Mouse (Mus musculus): ENCODE results near the gene Pwwp2b. TPM values are rescaled to one million over a fixed set of nuclear protein-coding genes. Genes with fewer than 3 reads are reported as not detected.

Gene Pwwp2b
- polyA plus RNA-seq, 1 experiment from 2014 or later: 10.6 TPM

- Histone ChIP-seq H3K4me3 (ENCODE audit: low read length) (no peak overlapping the region), H3K36me3 (ENCODE audit: insufficient read depth, low read length) (no peaks in the 10 kb centered on the region), H3K9me3 (ENCODE audit: low read length) (no peaks in the 10 kb centered on the region), H3K27me3 (ENCODE audit: insufficient read depth, low read length) (no peaks in the 10 kb centered on the region), H3K27ac (ENCODE audit: low read length) (no peak overlapping the region), H3K9ac (replicated peaks; ENCODE audit: low read length) (no peak overlapping the region), H3K4me2 (replicated peaks; ENCODE audit: low read depth, low read length) (no peak overlapping the region), H3K4me1 (ENCODE audit: insufficient read depth, low read length) (no peaks in the 10 kb centered on the region)
- 55% methylated on average over 5 of the region's 5 CpGs for WGBS
- no peak for ATAC-seq (ENCODE audit: low FRiP score, low TSS enrichment)
Measured at GRCm38 (mm10) chr7:139302314-139302713, 54.0 kb downstream of the Pwwp2b start.

- no peaks in the 10 kb centered on the region for H3K36me3 ChIP-seq (ENCODE audit: insufficient read depth, low read length)
- no peaks in the 10 kb centered on the region for H3K4me1 ChIP-seq (ENCODE audit: insufficient read depth, low read length)
- H3K4me2 ChIP-seq (replicated peaks; ENCODE audit: low read depth, low read length): no peak overlapping the region
- ATAC-seq (ENCODE audit: low FRiP score, low TSS enrichment): peak; percentile 46
- no peaks in the 10 kb centered on the region for H3K9me3 ChIP-seq (ENCODE audit: low read length)
- H3K27me3 ChIP-seq (ENCODE audit: insufficient read depth, low read length): no peaks in the 10 kb centered on the region
- H3K9ac ChIP-seq (replicated peaks; ENCODE audit: low read length): no peak overlapping the region
- no peak overlapping the region for H3K27ac ChIP-seq (ENCODE audit: low read length)
- WGBS: 41% methylated on average over 6 of the region's 6 CpGs
- H3K4me3 ChIP-seq (ENCODE audit: low read length): no peak overlapping the region
Measured at GRCm38 (mm10) chr7:139303280-139304011, 55.2 kb downstream of the Pwwp2b start.

DNA sequence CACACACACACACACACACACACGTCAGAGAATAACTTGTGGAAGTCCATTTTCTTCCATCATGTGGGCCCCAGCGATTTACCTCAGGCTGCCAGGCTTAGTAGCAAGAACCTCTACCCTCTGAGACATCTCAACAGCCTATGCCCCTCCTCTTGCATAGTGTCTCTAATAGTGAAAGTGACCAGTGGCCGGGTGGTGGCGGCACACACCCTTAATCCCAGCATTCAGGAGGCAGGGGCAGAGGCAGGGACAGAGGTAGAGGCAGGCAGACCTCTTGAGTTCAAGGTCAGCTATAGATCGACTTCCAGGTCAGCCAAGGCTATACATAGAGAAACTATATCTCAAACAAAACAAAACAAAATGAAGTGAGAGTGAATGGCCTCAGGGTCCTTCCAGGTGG lies 56.0 kb downstream of the Pwwp2b start:
- 45% methylated on average over 5 of the region's 5 CpGs for WGBS
- H3K4me1 ChIP-seq (ENCODE audit: insufficient read depth, low read length): no peaks in the 10 kb centered on the region
- no peak for ATAC-seq (ENCODE audit: low FRiP score, low TSS enrichment)

GRCm38 (mm10) chr7:139307056-139307455 lies 58.8 kb downstream of the Pwwp2b start:
- Histone ChIP-seq H3K9me3 (ENCODE audit: low read length) (no peaks in the 10 kb centered on the region), H3K27ac (ENCODE audit: low read length) (no peak overlapping the region), H3K4me1 (ENCODE audit: insufficient read depth, low read length) (no peaks in the 10 kb centered on the region), H3K9ac (replicated peaks; ENCODE audit: low read length) (no peak overlapping the region), H3K36me3 (ENCODE audit: insufficient read depth, low read length) (no peaks in the 10 kb centered on the region), H3K4me3 (ENCODE audit: low read length) (no peak overlapping the region), H3K4me2 (replicated peaks; ENCODE audit: low read depth, low read length) (no peak overlapping the region), H3K27me3 (ENCODE audit: insufficient read depth, low read length) (no peaks in the 10 kb centered on the region)
- ATAC-seq (ENCODE audit: low FRiP score, low TSS enrichment): no peak
- 17% methylated on average over 2 of the region's 2 CpGs for WGBS

More for the DNA sequence above, 56.0 kb downstream of the Pwwp2b start:
- H3K27me3 ChIP-seq (ENCODE audit: insufficient read depth, low read length): no peaks in the 10 kb centered on the region
- H3K4me3 ChIP-seq (ENCODE audit: low read length): no peak overlapping the region
- H3K9ac ChIP-seq (replicated peaks; ENCODE audit: low read length): no peak overlapping the region
- no peaks in the 10 kb centered on the region for H3K36me3 ChIP-seq (ENCODE audit: insufficient read depth, low read length)
- no peak overlapping the region for H3K27ac ChIP-seq (ENCODE audit: low read length)
- no peak overlapping the region for H3K4me2 ChIP-seq (replicated peaks; ENCODE audit: low read depth, low read length)
- no peaks in the 10 kb centered on the region for H3K9me3 ChIP-seq (ENCODE audit: low read length)

DNA sequence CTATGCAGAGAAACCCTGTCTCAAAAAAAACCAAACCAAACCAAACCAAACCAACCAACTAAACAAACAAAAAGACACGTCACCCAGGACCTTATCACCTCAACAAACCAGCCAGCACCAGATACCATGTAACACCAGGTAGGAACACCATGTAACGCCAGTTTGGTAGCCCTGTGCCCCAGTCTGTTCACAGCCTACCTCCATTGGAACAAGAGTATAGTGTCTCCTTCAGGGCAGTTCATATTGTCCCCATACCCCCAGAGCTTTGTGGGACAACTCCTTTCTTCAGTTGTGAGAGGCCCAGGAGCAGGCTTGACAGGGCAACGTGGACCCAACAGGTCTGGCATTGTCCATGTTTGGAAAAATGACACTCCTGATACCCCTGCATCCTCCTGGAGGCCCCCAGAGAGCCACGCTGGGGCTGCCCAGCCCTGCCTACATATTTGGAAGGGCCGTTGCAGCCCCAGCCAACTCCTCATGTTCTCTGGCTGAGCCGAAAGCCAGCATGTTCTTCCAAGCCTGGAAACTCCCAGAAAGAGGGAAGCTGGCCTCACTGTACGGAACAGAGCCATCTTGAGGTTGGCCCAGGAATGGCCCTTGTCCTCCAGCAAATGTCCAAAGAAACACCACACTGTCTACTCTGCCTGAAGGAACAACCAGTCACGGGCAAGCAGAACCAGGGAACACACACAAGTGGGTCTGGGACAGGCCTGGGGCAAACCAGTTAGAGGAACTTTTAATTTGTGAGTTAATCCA lies 60.0 kb downstream of the Pwwp2b start:
- Histone ChIP-seq H3K4me2 (replicated peaks; ENCODE audit: low read depth, low read length) (no peak overlapping the region), H3K27ac (ENCODE audit: low read length) (no peak overlapping the region; the same call in 1 of the 2 replicates), H3K4me3 (ENCODE audit: low read length) (no peak overlapping the region), H3K9me3 (ENCODE audit: low read length) (no peaks in the 10 kb centered on the region), H3K36me3 (ENCODE audit: insufficient read depth, low read length) (no peaks in the 10 kb centered on the region), H3K4me1 (ENCODE audit: insufficient read depth, low read length) (no peaks in the 10 kb centered on the region), H3K9ac (replicated peaks; ENCODE audit: low read length) (no peak overlapping the region), H3K27me3 (ENCODE audit: insufficient read depth, low read length) (no peaks in the 10 kb centered on the region)
- WGBS: 80% methylated on average over 8 of the region's 8 CpGs
- ATAC-seq (ENCODE audit: low FRiP score, low TSS enrichment): no peak

GRCm38 (mm10) chr7:139309106-139309505 lies 60.8 kb downstream of the Pwwp2b start:
- peak; percentile 72; the same call in 1 of the 2 replicates for ATAC-seq (ENCODE audit: low FRiP score, low TSS enrichment)
- Histone ChIP-seq H3K4me3 (ENCODE audit: low read length) (no peak overlapping the region), H3K9me3 (ENCODE audit: low read length) (no peaks in the 10 kb centered on the region), H3K9ac (replicated peaks; ENCODE audit: low read length) (no peak overlapping the region), H3K27me3 (ENCODE audit: insufficient read depth, low read length) (no peaks in the 10 kb centered on the region), H3K36me3 (ENCODE audit: insufficient read depth, low read length) (no peaks in the 10 kb centered on the region), H3K4me2 (replicated peaks; ENCODE audit: low read depth, low read length) (no peak overlapping the region), H3K4me1 (ENCODE audit: insufficient read depth, low read length) (no peaks in the 10 kb centered on the region), H3K27ac (ENCODE audit: low read length) (no peak overlapping the region)
- 24% methylated on average over 2 of the region's 2 CpGs for WGBS

DNA sequence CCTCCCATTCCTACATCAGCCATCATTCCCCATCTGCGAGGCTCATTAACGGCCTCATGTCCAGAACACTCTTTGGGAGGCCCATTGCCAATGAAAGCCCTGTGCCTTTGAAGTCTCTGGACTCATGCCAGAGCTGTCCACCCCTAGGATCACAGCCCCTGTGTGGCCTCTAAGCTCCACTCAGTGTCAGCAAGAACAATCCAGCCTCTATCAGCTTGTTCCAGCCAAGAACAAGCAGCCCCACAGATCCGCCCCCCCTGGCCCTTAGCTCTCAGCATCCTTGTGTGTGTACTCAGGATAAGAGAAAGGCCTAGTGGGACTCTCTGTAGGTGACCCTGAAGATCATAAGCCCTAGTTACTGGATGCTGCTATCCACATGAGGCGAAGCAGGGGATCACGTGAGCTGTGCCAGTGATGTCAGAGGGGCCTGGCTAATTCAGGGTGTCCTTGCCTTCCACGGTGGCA lies 62.2 kb downstream of the Pwwp2b start:
- WGBS: 35% methylated on average over 6 of the region's 6 CpGs
- ATAC-seq (ENCODE audit: low FRiP score, low TSS enrichment): peak; percentile 29; the same call in 1 of the 2 replicates
- H3K9ac ChIP-seq (replicated peaks; ENCODE audit: low read length): no peak overlapping the region

GRCm38 (mm10) chr7:139312686-139313085 lies 64.4 kb downstream of the Pwwp2b start:
- H3K27me3 ChIP-seq (ENCODE audit: insufficient read depth, low read length): no peaks in the 10 kb centered on the region

More for the DNA sequence above, 62.2 kb downstream of the Pwwp2b start:
- H3K4me1 ChIP-seq (ENCODE audit: insufficient read depth, low read length): no peaks in the 10 kb centered on the region
- H3K4me3 ChIP-seq (ENCODE audit: low read length): no peak overlapping the region
- no peaks in the 10 kb centered on the region for H3K36me3 ChIP-seq (ENCODE audit: insufficient read depth, low read length)
- H3K27me3 ChIP-seq (ENCODE audit: insufficient read depth, low read length): no peaks in the 10 kb centered on the region
- H3K27ac ChIP-seq (ENCODE audit: low read length): no peak overlapping the region
- H3K4me2 ChIP-seq (replicated peaks; ENCODE audit: low read depth, low read length): no peak overlapping the region
- no peaks in the 10 kb centered on the region for H3K9me3 ChIP-seq (ENCODE audit: low read length)

GRCm38 (mm10) chr7:139313413-139313812 lies 65.1 kb downstream of the Pwwp2b start:
- Histone ChIP-seq H3K9ac (replicated peaks; ENCODE audit: low read length) (no peak overlapping the region), H3K27me3 (ENCODE audit: insufficient read depth, low read length) (no peaks in the 10 kb centered on the region), H3K27ac (ENCODE audit: low read length) (no peak overlapping the region), H3K36me3 (ENCODE audit: insufficient read depth, low read length) (no peaks in the 10 kb centered on the region), H3K4me1 (ENCODE audit: insufficient read depth, low read length) (peaks cover 2% of the 10 kb centered on the region; the same call in 1 of the 2 replicates), H3K9me3 (ENCODE audit: low read length) (no peaks in the 10 kb centered on the region), H3K4me2 (replicated peaks; ENCODE audit: low read depth, low read length) (no peak overlapping the region), H3K4me3 (ENCODE audit: low read length) (no peak overlapping the region)
- ATAC-seq (ENCODE audit: low FRiP score, low TSS enrichment): no peak
- 68% methylated on average over 5 of the region's 5 CpGs for WGBS

More at GRCm38 (mm10) chr7:139312686-139313085, 64.4 kb downstream of the Pwwp2b start:
- Histone ChIP-seq H3K27ac (ENCODE audit: low read length) (no peak overlapping the region), H3K36me3 (ENCODE audit: insufficient read depth, low read length) (no peaks in the 10 kb centered on the region), H3K4me1 (ENCODE audit: insufficient read depth, low read length) (no peaks in the 10 kb centered on the region), H3K9me3 (ENCODE audit: low read length) (no peaks in the 10 kb centered on the region), H3K9ac (replicated peaks; ENCODE audit: low read length) (no peak overlapping the region), H3K4me2 (replicated peaks; ENCODE audit: low read depth, low read length) (no peak overlapping the region), H3K4me3 (ENCODE audit: low read length) (no peak overlapping the region)
- no peak for ATAC-seq (ENCODE audit: low FRiP score, low TSS enrichment)
- WGBS: 71% methylated on average over 5 of the region's 5 CpGs

- H3K4me1 ChIP-seq (ENCODE audit: insufficient read depth, low read length): peaks cover 8% of the 10 kb centered on the region
- H3K36me3 ChIP-seq (ENCODE audit: insufficient read depth, low read length): no peaks in the 10 kb centered on the region
- H3K27ac ChIP-seq (ENCODE audit: low read length): no peak overlapping the region
- no peak overlapping the region for H3K4me3 ChIP-seq (ENCODE audit: low read length)
- no peak overlapping the region for H3K4me2 ChIP-seq (replicated peaks; ENCODE audit: low read depth, low read length)
- no peaks in the 10 kb centered on the region for H3K27me3 ChIP-seq (ENCODE audit: insufficient read depth, low read length)
- no peaks in the 10 kb centered on the region for H3K9me3 ChIP-seq (ENCODE audit: low read length)
- ATAC-seq (ENCODE audit: low FRiP score, low TSS enrichment): no peak
- no peak overlapping the region for H3K9ac ChIP-seq (replicated peaks; ENCODE audit: low read length)
- 56% methylated on average over 3 of the region's 3 CpGs for WGBS
Measured at GRCm38 (mm10) chr7:139314716-139315115, 66.4 kb downstream of the Pwwp2b start.

All from kidney, embryonic 16.5 days (tissue).